Mouse (Mus musculus) G1E-ER4 (cell line): ENCODE measurements around the gene Smg6. TPM values are rescaled to one million over a fixed set of nuclear protein-coding genes. Genes with fewer than 3 reads are reported as not detected.

ENCODE experiments used
- GATA1 ChIP-seq: IDR thresholded peaks from one replicate; pipeline ENCODE4 v1.8.0; 2012; ENCODE audit warnings: low read length, inconsistent platforms
- polyA plus RNA-seq: library from polyadenylated mRNA; stranded (reverse); fragments of >175 nt; gene quantifications from 2 replicates; pipeline ENCODE4 v1.2.3, GENCODE M21; 2012

Smg6 gene
- polyA plus RNA-seq, 1 experiment: 60.6 TPM

GRCm38 (mm10) chr11:74973290-74974157, 47.9 kb downstream of the Smg6 start:
- no peak for TF ChIP-seq GATA1

- no peak for TF ChIP-seq GATA1
Measured at GRCm38 (mm10) chr11:74974615-74975014, 49.0 kb downstream of the Smg6 start.

- no peak for TF ChIP-seq GATA1
Measured at GRCm38 (mm10) chr11:74976835-74977687, 51.4 kb downstream of the Smg6 start.

GRCm38 (mm10) chr11:74981464-74981863, 55.8 kb downstream of the Smg6 start:
- no peak for TF ChIP-seq GATA1

GRCm38 (mm10) chr11:74982241-74982640, 56.6 kb downstream of the Smg6 start:
- no peak for TF ChIP-seq GATA1

- TF ChIP-seq GATA1: no peak
Measured at GRCm38 (mm10) chr11:74988162-74988561, 62.5 kb downstream of the Smg6 start.

- no peak for TF ChIP-seq GATA1
Measured at GRCm38 (mm10) chr11:74989047-74989446, 63.4 kb downstream of the Smg6 start.

GRCm38 (mm10) chr11:74990501-74990900, 64.9 kb downstream of the Smg6 start:
- TF ChIP-seq GATA1: no peak

- TF ChIP-seq GATA1: no peak
Measured at GRCm38 (mm10) chr11:74991290-74991689, 65.7 kb downstream of the Smg6 start.

GRCm38 (mm10) chr11:74992427-74992987, 66.9 kb downstream of the Smg6 start:
- TF ChIP-seq GATA1: no peak

GRCm38 (mm10) chr11:74994141-74994540, 68.5 kb downstream of the Smg6 start:
- TF ChIP-seq GATA1: no peak

- TF ChIP-seq GATA1: no peak
Measured at GRCm38 (mm10) chr11:74994856-74995255, 69.2 kb downstream of the Smg6 start.

GRCm38 (mm10) chr11:74996482-74996881, 70.9 kb downstream of the Smg6 start:
- no peak for TF ChIP-seq GATA1

GRCm38 (mm10) chr11:75000869-75001653, 75.4 kb downstream of the Smg6 start:
- no peak for TF ChIP-seq GATA1

- no peak for TF ChIP-seq GATA1
Measured at GRCm38 (mm10) chr11:75008270-75008669, 82.6 kb downstream of the Smg6 start.
